Mouse (Mus musculus): ENCODE measurements around the gene Mki67. TPM values are rescaled to one million over a fixed set of nuclear protein-coding genes. Genes with fewer than 3 reads are reported as not detected.
A peak's percentile ranks its signal among the peaks of the same experiment; 100 is the strongest.

The Mki67 gene
- polyA plus RNA-seq, 1 experiment from 2014 or later = 46.9 TPM

DNA sequence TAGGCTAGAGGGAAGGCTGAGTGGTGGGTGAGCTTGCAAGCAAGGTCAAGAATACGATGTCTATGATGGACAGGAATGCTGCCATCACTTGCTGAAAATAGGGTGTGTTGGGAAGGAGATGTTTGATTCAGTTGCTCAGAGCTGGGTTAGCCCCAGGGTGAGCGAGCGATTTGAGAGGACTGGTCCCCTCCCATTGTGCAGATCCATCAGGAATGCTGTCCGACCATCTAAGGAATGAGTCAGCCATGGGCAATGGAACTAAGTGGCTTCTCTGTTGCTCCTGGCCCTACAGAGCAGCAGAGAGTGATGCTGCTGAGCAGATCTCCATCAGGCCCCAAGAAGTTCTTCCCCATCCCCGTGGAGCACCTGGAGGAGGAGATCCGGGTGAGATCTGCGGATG is 62.6 kb downstream of the Mki67 start:
- no peak overlapping the region for H3K4me3 ChIP-seq
- 0 out of 2 replicates have a peak, but pooled peaks cover 7% of the 10 kb centered on the region for H3K4me1 ChIP-seq
- H3K27me3 ChIP-seq (replicated peaks; ENCODE audit: low read depth, poor library complexity, severe bottlenecking) = no peaks in the 10 kb centered on the region
- H3K27ac ChIP-seq (replicated peaks) = no peak overlapping the region
- no peak for DNase-seq (ENCODE audit: low spot score)
- H3K36me3 ChIP-seq (replicated peaks) = no peaks in the 10 kb centered on the region
- WGBS = 85% methylated on average over 7 of the region's 7 CpGs
- no peaks in the 10 kb centered on the region for H3K9me3 ChIP-seq

DNA sequence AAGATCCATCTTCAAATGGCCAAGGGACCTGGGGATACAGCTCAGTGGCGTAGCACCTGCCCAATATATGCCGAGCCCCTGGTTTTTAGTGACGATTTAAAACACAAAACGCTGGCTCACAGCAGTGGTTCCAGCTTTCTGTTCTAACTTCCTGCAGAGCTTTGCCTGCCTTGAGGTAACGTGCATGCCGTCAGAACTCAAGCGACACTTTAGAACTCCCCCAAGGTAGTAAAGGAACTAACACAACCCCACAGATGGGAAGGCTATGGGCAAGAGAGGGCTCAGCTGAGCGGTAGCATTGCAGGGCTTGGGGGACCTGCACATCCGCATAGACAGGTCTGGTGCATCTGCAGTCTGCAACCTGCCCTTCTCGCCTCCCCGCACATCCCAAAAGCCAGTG is 63.4 kb downstream of the Mki67 start:
- no peak for DNase-seq (ENCODE audit: low spot score)
- no peaks in the 10 kb centered on the region for H3K9me3 ChIP-seq
- 67% methylated on average over 11 of the region's 11 CpGs for WGBS
- H3K4me1 ChIP-seq = 0 out of 2 replicates have a peak, but pooled peaks cover 7% of the 10 kb centered on the region
- H3K27ac ChIP-seq (replicated peaks) = no peak overlapping the region
- H3K4me3 ChIP-seq = no peak overlapping the region
- no peaks in the 10 kb centered on the region for H3K36me3 ChIP-seq (replicated peaks)
- no peaks in the 10 kb centered on the region for H3K27me3 ChIP-seq (replicated peaks; ENCODE audit: low read depth, poor library complexity, severe bottlenecking)

DNA sequence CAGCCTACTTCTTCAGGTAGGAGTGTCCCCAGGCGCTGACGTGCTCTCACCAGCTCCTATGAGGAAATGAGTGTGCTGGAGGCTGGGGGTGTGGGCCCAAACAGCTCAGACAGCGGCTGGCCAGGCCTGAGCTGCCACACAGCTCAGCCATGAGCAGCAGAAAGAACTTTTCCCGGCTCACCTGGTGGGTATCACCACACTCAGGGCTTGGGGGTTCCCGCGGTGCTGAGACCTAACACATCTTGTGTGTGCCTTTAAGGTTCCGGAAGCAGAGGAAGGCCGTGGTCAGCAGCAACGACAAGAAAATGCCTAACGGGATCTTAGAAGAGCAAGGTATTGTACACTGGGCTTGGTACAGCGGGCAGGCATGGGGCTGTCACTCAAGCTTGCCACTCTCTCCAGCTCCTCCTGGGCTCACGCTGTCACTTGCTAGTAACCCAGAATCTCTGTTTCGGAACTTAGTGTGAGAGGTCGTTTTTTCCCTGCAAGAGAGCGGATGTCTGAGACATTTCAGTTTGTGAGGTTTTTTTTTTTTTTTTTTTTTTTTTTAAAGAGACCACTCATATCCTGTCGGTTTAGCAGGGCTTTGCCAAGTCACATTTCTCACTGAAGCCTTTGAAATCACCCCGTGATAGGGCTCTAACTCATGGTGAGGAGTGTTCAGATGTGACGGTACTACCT is 64.2 kb downstream of the Mki67 start:
- no peak for DNase-seq (ENCODE audit: low spot score)
- 0 out of 2 replicates have a peak, but pooled peaks cover 7% of the 10 kb centered on the region for H3K4me1 ChIP-seq
- no peaks in the 10 kb centered on the region for H3K9me3 ChIP-seq
- no peak overlapping the region for H3K4me3 ChIP-seq
- no peaks in the 10 kb centered on the region for H3K27me3 ChIP-seq (replicated peaks; ENCODE audit: low read depth, poor library complexity, severe bottlenecking)
- no peaks in the 10 kb centered on the region for H3K36me3 ChIP-seq (replicated peaks)
- H3K27ac ChIP-seq (replicated peaks) = 0 out of 2 replicates have a peak overlapping the region, but pooled peaks have one; percentile 5
- WGBS = 65% methylated on average over 18 of the region's 18 CpGs

DNA sequence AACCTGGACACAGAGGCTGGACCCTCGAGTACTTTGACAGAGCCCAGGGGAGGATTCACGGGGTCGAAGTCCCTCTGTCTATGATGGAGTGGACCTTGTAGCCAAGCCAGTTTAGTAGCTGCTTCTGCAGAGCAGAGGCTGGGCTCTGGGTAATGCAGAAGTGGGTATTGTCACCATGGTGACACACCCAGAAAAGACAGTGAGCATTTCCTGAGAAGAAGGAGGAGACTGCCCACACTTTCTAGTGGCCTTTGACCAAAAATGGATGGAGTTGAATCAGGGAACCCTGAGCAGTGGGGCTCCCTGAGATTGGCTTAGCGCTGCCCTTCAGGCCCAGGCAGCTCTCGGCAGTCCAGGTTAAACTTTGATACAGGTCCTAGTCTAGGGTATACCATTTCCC is 66.1 kb downstream of the Mki67 start:
- Histone ChIP-seq H3K27me3 (replicated peaks; ENCODE audit: low read depth, poor library complexity, severe bottlenecking) (no peaks in the 10 kb centered on the region), H3K36me3 (replicated peaks) (no peaks in the 10 kb centered on the region), H3K4me3 (no peak overlapping the region), H3K4me1 (0 out of 2 replicates have a peak, but pooled peaks cover 7% of the 10 kb centered on the region), H3K27ac (replicated peaks) (no peak overlapping the region), H3K9me3 (no peaks in the 10 kb centered on the region)
- DNase-seq (ENCODE audit: low spot score) = no peak
- 89% methylated on average over 5 of the region's 5 CpGs for WGBS

DNA sequence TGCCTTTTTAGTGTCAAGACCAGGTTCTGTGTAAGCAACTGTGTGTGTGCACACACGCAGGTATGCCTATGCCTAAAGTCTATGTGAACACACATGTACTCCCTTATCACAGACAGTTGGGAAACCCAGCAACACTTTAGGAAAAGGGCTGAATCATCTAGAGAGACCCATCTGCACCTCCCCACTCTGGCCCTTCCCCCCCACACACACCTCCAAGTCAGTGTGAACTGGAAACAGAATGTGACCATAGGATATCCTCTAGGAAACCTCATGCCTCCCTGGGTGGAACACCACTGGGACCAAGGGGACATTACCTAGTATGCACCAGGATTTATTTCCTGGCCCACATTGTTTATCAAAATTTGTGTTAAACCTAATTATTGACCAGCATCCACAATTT is 66.9 kb downstream of the Mki67 start:
- Histone ChIP-seq H3K4me3 (no peak overlapping the region), H3K27me3 (replicated peaks; ENCODE audit: low read depth, poor library complexity, severe bottlenecking) (no peaks in the 10 kb centered on the region), H3K4me1 (0 out of 2 replicates have a peak, but pooled peaks cover 7% of the 10 kb centered on the region), H3K36me3 (replicated peaks) (no peaks in the 10 kb centered on the region), H3K9me3 (no peaks in the 10 kb centered on the region), H3K27ac (replicated peaks) (no peak overlapping the region)
- no peak for DNase-seq (ENCODE audit: low spot score)
- WGBS = 92% methylated on average over 1 of the region's 1 CpGs

DNA sequence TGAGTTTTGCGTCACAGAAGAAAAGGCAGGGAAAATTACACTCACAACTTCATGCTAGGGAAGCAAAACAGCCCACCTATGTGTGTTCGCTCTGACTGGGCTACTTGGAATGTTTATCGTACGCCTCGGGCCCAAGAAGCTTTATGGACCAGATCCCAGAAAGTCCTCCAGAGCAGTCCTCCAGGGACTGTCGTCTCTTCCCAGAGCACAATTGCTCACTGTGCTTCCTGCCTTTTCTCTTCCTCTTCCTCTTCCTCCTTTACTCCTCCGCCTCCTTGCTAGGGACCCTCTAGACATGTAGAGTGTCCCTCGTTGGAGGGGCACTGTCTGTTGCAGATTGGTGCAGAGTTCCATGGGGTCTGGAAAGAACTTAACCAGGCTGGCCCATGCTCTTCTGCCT is 67.3 kb downstream of the Mki67 start:
- Histone ChIP-seq H3K4me1 (0 out of 2 replicates have a peak, but pooled peaks cover 7% of the 10 kb centered on the region), H3K27me3 (replicated peaks; ENCODE audit: low read depth, poor library complexity, severe bottlenecking) (no peaks in the 10 kb centered on the region), H3K4me3 (no peak overlapping the region), H3K9me3 (no peaks in the 10 kb centered on the region), H3K36me3 (replicated peaks) (no peaks in the 10 kb centered on the region), H3K27ac (replicated peaks) (no peak overlapping the region)
- no peak for DNase-seq (ENCODE audit: low spot score)
- 90% methylated on average over 8 of the region's 8 CpGs for WGBS

DNA sequence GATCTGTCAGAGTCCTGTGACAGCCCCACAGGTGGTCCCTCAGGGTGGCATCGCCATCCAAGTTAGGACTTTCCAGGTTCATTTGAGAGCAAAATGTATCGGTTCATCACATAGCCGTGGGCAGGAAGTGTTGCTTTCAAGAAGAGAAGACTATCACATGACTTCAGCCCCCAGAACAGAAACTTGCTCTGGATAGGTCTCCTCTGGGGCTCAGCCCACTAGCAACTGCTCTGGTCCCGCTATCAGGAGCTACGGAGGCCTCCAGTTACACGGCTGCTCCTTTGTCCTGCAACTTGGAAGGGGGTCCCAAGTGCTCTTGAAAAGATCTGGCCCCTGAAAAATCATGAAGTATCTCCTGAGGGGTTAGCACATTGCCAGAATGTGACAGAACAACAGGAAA is 69.2 kb downstream of the Mki67 start:
- WGBS = 87% methylated on average over 6 of the region's 6 CpGs

DNA sequence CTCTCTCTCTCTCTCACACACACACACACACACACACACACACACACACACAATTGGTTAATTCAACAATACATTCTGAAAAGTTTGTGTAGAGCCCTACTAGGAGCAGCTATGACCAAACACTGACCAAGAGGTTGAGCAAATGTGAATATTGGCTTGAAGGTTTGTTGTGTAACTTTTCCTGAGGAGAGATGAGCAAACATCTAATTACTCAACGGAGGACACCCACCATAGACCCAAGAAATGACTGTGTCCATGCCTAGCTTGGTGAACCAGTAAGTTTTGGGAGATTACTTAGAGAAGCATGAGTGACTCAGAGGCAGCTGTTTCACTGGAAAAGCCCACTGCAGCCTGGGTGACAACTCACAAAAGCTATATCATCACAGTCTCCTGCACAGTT is 71.7 kb downstream of the Mki67 start:
- no peak for DNase-seq (ENCODE audit: low spot score)
- H3K4me3 ChIP-seq = no peak overlapping the region
- no peaks in the 10 kb centered on the region for H3K27me3 ChIP-seq (replicated peaks; ENCODE audit: low read depth, poor library complexity, severe bottlenecking)
- no peaks in the 10 kb centered on the region for H3K9me3 ChIP-seq
- WGBS = 85% methylated on average over 1 of the region's 1 CpGs
- no peaks in the 10 kb centered on the region for H3K4me1 ChIP-seq
- H3K27ac ChIP-seq (replicated peaks) = no peak overlapping the region
- no peaks in the 10 kb centered on the region for H3K36me3 ChIP-seq (replicated peaks)

More for the DNA sequence above, 69.2 kb downstream of the Mki67 start:
- Histone ChIP-seq H3K27ac (replicated peaks) (no peak overlapping the region), H3K27me3 (replicated peaks; ENCODE audit: low read depth, poor library complexity, severe bottlenecking) (no peaks in the 10 kb centered on the region), H3K4me3 (no peak overlapping the region), H3K9me3 (no peaks in the 10 kb centered on the region), H3K36me3 (replicated peaks) (no peaks in the 10 kb centered on the region), H3K4me1 (0 out of 2 replicates have a peak, but pooled peaks cover 5% of the 10 kb centered on the region)
- no peak for DNase-seq (ENCODE audit: low spot score)

DNA sequence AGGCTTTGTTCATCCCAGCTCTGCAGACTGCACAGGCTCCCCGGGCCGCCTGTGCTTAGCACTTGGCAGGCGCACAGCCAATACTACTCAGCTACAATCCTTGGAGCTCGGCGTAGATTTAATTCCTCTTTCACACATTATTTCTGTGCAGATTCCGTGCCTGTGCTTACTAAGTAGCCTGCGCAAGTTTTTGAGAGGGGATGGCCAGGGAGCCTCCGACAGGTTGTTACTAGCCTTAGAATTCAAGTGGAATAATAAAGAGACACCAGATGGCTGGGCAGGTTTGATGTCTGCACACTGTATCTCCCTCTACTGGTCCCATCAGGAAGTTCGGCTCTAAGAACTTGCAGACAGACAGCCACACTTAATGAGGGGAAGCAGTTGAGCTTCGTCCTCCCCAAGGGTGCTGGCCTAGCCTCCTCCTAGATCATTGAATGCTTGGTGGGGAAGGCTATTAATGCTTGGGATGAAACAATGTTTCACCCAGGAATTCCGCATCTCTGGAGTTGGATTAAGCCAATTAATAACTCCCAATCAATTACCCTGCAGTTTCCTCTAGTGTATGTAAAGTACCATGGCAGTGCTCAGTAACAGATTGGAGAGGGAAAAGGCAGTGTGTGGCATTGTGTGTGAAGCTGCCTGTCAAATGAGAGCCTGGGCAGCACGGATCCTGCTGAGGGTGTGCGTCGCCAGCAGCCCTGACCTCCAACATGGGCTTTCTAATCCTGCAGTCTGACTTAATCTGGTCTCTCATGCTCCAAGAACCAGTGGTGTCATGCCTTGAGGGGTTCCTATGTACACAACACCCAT is 74.3 kb downstream of the Mki67 start:
- H3K4me1 ChIP-seq = no peaks in the 10 kb centered on the region
- no peaks in the 10 kb centered on the region for H3K36me3 ChIP-seq (replicated peaks)
- H3K27me3 ChIP-seq (replicated peaks; ENCODE audit: low read depth, poor library complexity, severe bottlenecking) = 0 out of 2 replicates have a peak, but pooled peaks cover 3% of the 10 kb centered on the region
- H3K9me3 ChIP-seq = no peaks in the 10 kb centered on the region
- DNase-seq (ENCODE audit: low spot score) = peak; percentile 33
- 67% methylated on average over 14 of the region's 14 CpGs for WGBS
- no peak overlapping the region for H3K4me3 ChIP-seq
- H3K27ac ChIP-seq (replicated peaks) = no peak overlapping the region

Other genes with a start within 250 kb of the Mki67 start
- not detected in 2 replicates for gene Clrn3, start 187.7 kb downstream of the Mki67 start, polyA plus RNA-seq (2016; fragmentation: Nextera tagmentation; extraction: Ambion mirVana)
- 0.68 and 1.0 TPM in 2 replicates for gene Ptpre, start 178.9 kb downstream of the Mki67 start, polyA plus RNA-seq (2016; fragmentation: Nextera tagmentation; extraction: Ambion mirVana)